Mouse (Mus musculus) right cerebral cortex, adult 18-20 months (tissue): ENCODE measurements around the gene Ttll10.

Source experiments
- DNase-seq: peaks from one replicate; pipeline ENCODE4 v3.0.0; 2022; ENCODE audit warnings: mixed read lengths

Gene Ttll10

DNA sequence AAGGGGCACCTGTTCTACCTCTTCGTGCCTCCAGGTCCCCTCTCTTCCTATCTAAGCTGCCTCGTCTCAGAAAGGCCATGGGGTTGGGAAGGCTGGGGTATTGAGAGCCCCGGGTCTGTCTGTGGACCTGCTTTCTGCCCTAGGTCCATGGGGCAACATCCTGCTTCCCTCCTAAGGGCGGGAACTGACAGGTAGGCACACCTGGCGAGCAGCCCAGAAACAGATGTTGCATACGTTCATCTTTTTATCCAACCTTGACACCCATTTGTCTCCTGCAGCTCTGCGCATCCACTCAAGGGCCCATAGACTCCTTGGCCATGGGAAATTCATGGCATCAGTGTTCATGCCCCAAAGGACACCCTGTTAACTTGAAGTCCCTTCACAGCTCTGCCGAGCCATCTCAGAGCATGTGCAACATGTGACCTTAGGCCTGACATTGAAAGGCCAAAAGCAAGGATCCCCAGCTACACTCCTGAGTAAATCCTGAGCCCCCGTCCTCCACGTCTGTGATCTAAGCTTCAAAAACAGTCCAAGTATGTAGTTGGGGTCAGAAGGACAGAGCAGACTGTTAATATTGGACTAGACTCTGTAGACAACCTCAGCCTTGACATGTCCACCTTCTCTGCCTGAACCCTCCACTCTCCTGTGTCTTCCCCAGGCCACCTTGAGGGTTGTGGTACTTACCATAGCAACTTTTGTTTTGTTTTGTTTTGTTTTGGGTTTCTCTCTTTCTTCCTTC, 6.1 kb upstream of the Ttll10 start:
- no peak for DNase-seq

DNA sequence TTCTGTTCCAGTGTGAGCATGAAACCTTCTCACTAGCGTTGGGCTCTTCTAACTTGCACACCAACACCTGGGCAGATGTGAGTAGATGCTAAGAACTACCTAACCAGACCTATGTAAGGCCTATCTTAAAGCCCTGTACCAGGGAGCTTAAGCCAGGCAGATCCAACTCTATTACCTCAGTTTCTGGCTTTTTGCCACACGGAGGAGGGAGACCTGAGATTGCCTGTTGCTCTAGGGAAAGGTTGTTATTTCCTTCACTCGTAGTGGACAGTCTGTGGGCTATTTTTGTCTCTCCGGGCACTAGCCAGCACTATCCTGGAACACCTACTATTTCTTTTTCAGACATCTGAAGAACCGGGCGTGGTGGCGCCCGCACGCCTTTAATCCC, 5.3 kb upstream of the Ttll10 start:
- DNase-seq, result no peak

DNA sequence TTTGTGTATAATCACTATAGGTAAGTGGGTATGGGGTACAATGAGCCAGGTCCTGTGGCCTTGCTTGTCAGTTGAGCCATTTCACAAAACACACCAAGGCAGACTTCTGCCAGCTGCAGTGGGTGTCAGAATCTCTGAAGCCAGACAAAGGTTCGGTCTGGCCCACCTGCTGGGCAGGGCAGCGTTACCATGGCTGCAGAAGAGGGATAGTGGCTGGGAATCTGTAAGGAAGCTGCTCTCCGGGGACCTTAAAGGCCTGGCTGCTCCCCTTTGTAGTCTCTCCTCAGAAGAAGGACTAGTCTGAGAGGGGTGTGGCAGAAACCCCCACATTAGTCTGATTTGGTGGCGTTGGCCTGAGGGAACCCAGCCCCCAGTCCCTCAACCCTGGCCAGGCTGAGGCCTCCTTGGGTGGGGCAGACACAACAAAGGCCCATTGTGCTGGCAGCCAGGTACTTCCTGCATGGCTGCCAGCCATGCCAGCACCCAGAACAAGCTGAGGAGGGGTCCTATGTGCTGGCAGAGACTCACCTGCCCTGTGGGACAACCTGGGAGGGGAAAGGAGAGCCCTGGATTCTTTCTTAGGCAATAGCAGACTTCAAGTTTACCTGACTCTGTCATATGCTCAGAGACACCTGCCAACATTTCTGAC, 4.8 kb upstream of the Ttll10 start:
- no peak for DNase-seq

DNA sequence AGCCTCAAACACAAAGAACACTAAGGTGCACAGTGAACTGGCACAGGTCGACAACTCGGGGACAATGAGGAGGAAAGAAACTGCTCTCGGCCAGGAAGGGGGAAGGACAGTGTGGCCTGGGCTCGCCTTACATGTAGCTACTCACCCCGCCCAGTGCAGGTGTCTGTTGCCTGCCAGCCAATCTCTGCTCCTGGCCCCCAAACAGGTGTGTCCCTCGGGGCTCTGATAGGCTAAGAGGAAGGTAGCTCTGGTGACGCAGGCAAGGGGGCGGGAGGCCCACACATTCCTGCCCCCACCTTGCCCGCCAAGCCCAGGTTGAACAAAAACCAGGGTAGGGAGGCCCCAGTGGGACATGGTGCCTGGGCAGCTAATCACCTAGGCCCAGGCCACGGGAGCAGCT, 499 bp upstream of the Ttll10 start:
- DNase-seq, result no peak

DNA sequence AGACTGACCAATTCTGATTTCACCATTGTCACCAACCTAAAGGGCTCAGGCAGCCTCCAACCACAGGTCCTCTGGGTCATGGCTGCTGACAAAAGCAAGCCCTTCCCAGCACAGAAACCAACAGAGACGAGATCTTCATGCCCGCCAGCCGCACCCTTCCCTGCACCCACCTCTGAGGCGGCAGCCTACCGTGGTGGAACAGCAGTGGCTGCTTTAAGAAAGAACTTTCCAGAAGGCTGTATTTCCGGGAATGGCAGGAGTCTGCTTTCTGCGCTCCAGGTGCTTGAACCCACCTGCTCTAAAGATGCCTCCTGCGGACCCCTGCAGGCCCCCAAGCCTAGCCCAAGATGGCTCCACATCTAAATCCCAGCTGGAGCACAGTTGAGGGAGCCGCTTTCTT, 388 bp downstream of the Ttll10 start:
- no peak for DNase-seq

DNA sequence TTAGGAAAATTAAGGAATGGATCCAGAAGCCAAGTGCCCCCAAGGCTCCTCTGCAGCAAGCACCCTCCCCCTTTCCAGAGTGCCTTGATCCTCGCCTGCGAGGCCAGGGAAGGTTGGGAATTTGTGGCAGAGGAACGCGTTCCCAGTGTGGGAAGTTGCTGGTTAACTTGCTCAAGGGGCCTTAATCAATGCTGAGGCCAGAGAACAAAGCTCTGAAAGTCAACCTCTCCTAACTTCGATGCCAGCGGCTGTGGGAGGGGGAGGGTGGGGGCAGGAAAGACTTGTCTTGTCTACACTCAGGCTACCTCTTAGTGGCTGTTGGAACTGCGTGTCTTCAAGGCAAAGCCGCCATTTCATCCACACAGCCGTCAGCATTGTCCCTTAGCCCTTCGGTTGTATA, 1.5 kb downstream of the Ttll10 start:
- no peak for DNase-seq

DNA sequence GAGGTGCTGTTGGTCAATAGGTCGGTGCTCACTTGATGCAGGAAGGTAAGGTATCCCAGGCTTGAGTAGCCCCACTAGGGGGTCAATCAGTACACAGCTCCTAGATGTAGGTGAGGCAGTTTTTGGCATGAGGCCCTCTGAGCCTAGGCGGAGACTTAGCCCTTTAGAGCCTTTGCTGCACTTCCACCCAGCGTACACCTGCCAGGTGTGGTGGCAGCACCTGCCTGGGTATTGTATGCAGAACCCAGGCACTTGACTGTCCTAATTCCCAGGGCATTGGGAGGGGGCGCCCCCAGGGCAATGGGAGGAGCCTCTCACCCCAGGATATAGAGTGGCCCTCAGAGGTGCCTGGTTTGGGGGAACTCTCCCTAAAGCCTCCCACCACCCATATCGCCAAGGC, 4.0 kb downstream of the Ttll10 start:
- no peak for DNase-seq

DNA sequence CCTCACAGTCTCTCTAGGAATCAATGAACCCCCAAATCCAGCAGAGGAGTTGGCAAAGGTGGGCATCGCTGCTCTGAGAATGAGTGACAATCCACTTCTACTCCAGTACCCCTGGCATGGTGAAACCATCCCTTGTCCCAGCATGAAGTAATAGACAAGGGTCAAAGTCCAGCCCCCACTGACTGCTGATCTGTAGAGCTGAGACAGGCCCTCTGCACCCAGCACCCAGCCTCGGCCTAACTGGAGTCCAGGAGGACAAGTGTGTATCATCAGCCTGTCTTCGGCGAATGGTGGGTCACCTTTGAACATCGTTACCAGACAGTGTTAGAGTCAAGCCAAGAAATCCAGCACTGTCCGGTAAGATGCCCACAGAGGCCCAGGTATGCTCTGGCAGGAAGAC, 4.6 kb downstream of the Ttll10 start:
- no peak for DNase-seq

DNA sequence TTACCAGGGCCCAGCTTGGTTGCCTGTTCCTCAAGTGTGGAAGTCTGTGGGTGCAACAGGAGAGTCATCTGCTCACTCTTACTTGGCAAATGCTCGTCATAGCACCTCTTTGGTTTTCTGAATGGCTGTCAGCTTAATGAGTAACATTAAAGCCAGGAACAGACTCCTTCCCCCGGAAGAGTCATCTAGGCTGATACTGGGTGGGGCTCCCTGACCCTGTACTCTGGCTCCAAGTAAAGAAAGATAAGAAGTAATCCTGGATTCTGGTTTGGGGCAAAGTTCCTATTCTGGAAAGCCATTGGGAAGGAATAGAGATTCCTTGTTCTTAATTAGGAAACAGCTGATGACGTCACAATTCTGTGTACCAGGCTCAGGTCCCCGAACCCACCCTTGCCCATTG, 5.1 kb downstream of the Ttll10 start:
- no peak for DNase-seq

DNA sequence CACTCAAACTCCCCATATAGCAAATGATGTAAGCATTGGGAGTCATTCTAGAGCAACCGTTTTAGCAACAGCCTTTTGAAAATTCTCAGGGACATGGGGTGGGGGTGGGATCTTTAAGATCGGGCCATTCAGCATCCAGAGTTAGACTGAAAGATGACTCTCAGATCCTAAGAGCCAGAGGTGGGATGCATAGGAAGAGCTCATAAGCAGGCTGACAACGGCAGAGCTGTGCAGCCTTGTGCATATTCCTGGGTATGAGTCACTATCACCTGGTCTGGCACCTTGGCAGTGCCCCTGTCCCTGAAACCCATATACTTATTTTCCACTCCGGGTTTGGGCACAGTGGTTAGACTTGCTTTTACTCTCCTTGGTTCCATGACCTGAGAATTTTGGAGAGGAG, 6.1 kb downstream of the Ttll10 start:
- DNase-seq, result no peak

DNA sequence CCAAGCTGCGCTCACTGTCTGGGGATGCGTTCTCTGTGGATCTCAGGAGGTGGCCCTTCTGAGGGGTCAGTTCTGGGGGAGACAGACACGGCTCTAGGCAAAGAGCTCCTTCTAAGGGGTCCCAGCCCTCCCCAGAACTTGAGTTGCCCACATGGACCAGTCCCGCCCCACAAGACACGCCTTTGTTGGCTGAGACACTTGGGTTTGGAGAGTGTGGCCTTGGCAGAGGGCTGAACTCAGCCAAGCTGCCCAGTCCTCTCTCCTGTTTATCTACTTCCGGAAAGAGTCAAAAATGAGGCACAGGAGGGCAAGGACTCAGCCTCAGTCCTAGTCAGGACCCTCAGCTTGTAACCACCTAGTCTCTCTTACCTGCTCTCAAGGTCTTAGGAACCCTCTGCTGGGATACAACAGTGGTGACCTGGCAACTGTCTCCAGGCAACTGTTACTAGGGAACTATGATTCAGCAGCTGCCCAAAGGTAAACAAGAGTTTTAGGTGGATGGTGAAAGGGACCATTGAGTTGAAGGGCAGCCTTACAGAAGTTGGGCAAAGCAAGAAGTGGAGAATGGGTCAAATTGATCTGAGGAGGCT, 8.7 kb downstream of the Ttll10 start:
- no peak for DNase-seq

DNA sequence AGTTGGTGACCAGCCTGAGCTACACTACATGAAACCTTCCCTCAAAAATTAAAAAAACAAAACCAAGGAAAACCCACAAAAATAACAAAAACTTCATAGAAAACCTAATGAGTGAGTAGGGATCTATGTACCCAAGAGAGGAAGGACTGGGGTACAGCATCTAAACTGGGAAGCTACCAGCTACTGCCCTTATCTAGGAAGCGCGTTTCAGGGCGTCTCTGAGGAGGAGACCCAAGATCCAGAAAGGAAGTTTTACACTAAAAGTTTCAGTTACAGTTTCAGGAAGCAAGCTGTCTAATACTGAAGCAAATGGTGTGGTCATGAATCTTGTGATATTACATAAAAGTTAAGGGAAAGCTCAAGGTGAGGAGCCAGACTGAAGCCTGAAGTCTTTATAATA, 9.4 kb downstream of the Ttll10 start:
- no peak for DNase-seq

DNA sequence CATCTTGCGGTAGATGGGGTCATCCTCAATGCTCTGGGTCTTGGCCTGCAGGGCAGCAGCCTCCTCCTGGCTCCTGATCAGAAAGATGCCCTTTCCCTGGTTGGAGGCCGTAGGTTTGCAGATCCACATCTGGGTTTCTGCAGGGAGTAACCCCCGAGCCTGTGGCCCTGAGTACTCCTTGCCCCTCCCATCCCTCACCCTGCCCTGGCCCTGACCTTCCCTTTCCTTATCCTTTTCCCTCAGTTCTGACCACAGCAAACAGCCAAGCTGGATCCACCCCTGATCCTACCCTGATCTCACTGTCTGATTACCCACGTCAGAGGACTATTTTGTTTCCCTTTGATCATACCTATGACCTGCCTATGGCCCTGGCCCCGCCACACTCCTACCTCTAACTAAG, 14.5 kb downstream of the Ttll10 start:
- no peak for DNase-seq

DNA sequence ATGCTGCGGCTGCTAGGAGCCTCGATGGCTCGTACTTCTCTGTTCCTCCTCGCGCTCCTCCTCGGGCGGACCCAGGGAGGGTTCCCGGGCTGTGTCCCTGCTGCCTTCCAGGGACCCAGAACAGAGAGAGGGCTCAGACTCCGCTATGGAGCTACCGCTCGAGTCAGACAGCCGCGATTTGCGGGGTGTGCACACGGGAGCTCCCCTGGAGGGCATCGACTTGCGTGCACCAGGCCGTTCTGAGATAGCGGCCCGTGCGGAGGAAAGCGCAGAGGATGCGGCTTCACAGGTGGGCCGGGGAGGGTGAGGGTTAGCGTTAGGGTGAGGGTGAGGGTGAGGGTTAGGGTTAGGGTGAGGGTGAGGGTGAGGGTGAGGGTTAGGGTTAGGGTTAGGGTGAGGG, 24.3 kb downstream of the Ttll10 start:
- no peak for DNase-seq

DNA sequence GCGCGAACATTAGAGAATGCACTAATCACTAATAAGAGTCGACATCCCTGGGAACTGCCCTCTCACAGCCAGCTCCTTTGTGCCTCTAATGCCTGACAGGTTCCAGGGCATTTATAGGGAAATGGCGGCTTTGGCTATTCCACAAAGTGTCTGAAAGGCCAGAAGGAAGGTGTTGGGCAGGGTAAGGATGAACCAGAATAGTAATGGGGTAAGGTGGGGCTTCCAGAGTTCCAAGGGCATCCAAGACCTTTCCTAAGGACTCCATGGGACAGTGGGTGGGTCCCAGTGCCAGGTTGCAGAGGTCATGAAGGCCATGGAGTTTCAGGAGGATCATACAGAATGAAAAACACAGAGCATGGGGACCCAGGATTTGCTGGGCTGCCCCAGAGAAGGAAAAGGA, 24.9 kb downstream of the Ttll10 start:
- no peak for DNase-seq

DNA sequence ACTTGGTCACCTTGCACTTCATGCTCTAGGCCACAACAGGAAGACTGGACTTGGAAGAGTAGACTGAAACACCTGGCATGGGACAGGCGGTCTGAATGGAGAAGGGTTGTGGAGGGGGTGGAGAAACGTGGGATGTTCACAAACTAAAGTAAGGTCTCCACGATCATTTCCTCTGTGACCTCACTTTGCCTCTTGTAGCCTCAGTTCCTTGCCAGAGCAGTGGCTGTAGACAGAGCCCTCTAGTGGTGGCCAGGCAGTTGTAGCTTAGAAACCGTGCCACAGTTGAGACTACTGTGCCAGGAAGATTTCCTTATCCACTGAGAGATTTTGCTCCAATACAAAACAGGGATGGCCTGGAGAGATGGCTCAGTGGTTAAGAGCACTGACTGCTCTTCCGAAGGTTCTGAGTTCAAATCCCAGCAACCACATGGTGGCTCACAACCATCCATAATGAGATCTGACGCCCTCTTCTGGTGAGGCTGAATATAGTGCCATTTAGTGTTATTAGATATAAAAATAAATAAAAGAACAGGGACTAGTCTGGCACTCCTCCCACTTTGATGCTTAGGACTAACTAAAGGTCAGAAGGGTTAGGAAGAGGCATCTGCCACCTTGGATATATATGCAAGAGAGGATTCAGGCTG, 25.6 kb downstream of the Ttll10 start:
- no peak for DNase-seq

DNA sequence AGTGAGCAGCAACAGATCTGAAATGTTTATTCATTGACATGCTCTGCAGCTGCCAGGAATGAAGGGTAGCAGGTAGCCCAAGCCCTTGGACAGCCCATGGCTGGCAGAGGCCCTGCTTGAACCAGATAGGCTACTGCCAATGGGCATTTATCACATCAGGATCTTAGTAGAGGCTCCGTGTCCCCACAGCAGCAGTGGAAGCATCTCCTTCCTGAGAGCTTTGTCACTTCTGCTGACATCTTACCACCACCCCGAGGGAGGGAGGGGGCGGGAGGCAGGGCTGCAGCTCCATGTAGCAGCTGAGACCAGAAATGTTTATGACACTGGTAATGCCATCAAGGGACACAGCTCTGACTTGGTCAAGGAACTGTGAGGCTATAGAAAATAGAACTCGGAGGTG, 26.4 kb downstream of the Ttll10 start:
- no peak for DNase-seq

DNA sequence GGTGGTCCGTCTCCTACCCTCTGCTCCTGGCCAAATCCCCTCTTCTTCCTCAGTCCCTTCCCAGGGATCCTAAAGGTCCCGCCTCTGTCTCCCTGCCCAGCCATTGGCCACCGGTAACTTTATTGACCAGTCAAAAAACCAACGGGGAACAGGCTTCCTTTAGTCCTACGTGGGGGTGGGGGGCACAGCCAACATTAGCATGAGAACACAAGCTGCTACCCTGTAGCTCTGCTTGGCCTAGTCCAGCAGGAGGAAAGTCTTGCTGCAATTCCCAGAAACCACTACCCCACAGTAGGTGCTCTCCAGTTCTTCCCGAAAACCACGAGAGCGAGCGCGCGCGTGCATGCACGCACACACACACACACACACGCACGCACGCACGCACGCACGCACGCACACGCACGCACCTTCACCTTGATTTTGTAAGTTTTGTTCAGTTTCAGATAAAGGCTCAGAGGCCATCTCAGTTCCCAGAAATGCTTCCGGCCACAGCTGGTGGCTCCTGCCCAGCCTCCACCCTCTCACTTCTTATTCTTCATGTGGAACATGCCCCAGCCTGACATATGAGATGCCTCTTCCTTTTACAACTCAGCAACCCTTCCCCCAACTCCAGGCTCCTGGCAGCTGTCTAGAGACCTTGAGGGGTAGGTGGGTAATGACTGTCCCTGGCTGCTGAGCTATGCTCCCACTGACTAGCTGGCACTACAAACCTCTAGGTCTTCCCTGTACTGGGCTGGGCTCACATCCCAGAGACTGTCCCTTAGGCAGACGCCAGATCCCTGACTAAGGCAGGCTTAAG, 27.4 kb downstream of the Ttll10 start:
- DNase-seq, result peak; percentile 82

DNA sequence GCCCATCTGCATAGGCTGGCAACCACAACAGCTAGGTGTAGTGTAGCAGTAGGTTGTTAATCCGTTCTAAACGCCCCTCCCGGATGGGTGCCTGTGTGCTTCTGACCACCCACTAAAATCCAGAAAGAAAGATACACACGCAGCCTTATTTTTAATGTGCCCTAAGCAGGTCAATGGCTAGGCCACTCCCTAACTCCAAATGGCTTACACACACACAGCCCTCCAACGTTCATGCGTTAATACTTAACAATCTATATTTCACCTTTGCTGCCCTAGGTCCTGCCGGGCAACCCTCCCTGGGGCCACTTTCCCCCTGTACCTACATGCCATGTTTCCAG, 28.0 kb downstream of the Ttll10 start:
- no peak for DNase-seq

DNA sequence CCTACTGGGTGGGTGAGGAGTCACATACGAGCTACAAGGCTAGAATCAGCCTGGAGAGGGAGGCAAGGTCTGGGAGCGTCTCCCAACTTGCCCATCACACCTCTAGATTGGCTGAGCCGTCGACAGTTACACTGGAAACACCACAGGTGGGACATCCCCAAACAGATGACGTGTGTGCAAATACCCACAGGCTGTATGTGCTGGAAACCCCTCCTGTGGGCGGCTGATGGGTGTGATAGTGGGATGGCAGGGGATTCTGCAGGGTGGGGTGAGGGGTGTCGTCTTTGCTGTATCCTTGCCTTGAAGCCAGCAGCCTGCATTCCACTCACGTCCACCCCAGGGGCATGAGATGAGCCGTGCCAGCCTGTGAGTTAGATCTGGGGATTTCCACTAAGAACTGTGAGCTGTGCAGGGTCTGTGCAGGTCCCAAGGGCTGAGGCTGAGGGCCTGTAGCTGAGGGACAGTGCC, 28.5 kb downstream of the Ttll10 start:
- DNase-seq, result no peak

DNA sequence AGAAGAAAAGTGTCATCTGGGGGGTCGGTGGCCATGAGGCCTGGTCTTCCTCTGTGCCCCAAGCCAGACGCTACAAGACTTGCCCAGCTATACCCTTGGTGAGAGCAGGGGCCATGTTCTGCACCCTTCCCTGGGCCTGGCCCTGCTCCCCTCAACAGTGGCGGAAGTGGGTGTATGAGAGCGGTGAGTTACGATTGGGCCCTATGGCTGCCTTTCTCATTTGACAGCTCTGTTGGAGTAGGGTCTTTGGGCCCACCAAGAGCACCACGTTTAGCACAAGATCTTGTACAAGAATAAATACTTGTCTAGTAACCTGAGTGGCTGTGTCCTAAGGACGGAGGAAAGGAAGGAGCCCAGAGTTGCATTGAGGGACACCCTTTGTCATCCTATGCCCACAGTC, 30.6 kb downstream of the Ttll10 start:
- no peak for DNase-seq

DNA sequence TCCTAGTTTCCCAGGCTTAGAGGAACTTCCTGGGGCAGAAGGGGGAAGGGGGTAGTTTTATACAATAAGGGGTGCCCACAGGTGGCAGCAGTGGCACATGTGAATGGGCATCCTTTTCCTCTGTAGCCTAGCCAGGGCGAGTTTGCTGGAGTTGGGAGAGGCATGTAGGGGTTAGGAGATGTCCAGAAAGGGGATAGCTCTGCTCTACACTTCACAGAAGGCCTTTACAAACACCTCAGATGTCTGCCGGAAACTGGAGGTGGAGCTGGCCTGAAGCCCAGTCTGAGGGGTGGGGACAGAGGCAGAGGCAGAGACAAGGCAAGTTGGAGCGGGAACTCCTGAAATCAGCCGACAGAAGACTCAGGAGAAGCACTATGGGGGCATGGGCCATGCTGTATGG, 33.2 kb downstream of the Ttll10 start, which contains the start of gene Tnfrsf18:
Gene Tnfrsf18 (plus strand): TSS at position 152 of the 400 bp plus-strand sequence.
- DNase-seq, result peak; percentile 78

DNA sequence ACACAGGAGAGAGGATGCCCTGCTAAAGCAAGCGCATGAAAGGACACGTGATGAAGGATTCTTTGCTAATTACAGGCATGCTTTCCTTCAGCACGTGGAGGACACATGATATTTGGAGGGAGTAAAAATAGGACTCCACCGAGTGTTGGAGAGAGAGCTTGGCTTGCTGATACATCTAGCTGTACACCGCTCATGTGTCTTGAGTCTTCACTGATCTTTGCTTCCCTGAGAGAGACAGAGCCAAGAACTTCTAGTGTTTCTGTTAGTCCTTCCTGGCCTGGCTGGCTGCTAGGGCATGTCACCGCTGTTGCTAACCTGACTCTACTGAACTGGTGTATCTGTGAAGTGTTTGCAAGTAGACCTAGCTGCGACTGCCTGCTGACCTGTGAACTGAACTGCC, 35.0 kb downstream of the Ttll10 start:
- no peak for DNase-seq
